Mouse (Mus musculus) megakaryocyte, embryonic 14.5 days (primary cell): ENCODE data around the gene Ddx27.

ENCODE experiments used
- FLI1 ChIP-seq: IDR thresholded peaks from 2 replicates; pipeline ENCODE4 v1.6.1; 2012; ENCODE audit warnings: low read length, inconsistent platforms, mixed read lengths
- GATA1 ChIP-seq: IDR thresholded peaks from 3 replicates; pipeline ENCODE4 v1.6.1; 2012; ENCODE audit warnings: mixed read lengths, low read length, inconsistent platforms, borderline replicate concordance

- no peak for TF ChIP-seq FLI1
- TF ChIP-seq GATA1 = no peak
Measured at GRCm38 (mm10) chr2:167048698-167049358, 33.8 kb downstream of the Ddx27 start.
